Mouse (Mus musculus) kidney, adult 2 months (tissue): ENCODE results near the gene Bicra.

Experiments
- CTCF ChIP-seq: fragments of 200-500 bp; conservative IDR thresholded peaks from 2 replicates; pipeline ENCODE4 v1.5.1; 2011; ENCODE audit warnings: low read depth, mild to moderate bottlenecking, control low read depth, low read length, moderate library complexity, mixed read lengths; ENCODE audit not compliant: insufficient read depth, insufficient read length
- POLR2A ChIP-seq: fragments of 200-500 bp; IDR thresholded peaks from one replicate; pipeline ENCODE4 v1.6.1; 2011; ENCODE audit warnings: low read depth, low read length, control low read depth

- TF ChIP-seq CTCF (no peak), POLR2A (no peak)
These were observed 36.2 kb downstream of the Bicra start for GRCm38 (mm10) chr7:16011418-16012085.
